Mouse (Mus musculus) brain, embryonic 14.5 days (tissue): ENCODE measurements at regions not wholly inside any gene's neighbourhood (a gene's known extent, or its start where the extent isn't known, plus 50 kb on each side); places are given as distances from the start of the nearest gene placed in this dataset.

Experiments
- DNase-seq: peaks from one replicate; pipeline ENCODE4 v3.0.0-alpha.2; 2011; ENCODE audit warnings: low read depth
- CTCF ChIP-seq: fragments of 200-500 bp; IDR thresholded peaks from 2 replicates; pipeline ENCODE4 v1.5.1; 2012; ENCODE audit warnings: inconsistent platforms, mild to moderate bottlenecking, moderate library complexity, borderline replicate concordance; ENCODE audit not compliant: insufficient read depth, insufficient read length; ENCODE audit errors: extremely low read depth
- POLR2A ChIP-seq: fragments of 200-500 bp; IDR thresholded peaks from 2 replicates; pipeline ENCODE4 v1.6.1; 2012; ENCODE audit warnings: mild to moderate bottlenecking, inconsistent platforms, borderline replicate concordance; ENCODE audit not compliant: poor library complexity, insufficient read depth, insufficient read length, severe bottlenecking; ENCODE audit errors: extremely low read depth

DNA sequence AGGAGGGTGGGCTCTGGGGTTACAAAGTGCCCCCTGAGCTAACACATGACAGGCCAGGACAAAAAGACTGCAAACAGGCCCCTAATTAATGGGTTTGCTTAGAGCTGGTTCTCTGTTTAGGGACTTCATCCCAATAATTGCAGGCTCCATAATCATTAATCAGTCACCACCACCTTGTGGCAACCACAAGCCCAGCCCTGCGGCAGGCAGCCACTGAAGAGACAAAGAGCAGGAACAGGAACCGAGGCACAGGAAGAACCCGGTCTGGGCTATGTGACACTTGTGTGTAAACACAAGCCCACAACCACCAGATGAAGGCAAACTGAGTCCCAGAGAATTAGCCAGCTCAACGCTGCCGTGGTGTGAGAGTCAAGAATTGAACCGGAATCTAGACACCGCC, 114.1 kb upstream of the Pkdcc start:
- DNase-seq: no peak
- no peak for TF ChIP-seq CTCF
- no peak for TF ChIP-seq POLR2A

DNA sequence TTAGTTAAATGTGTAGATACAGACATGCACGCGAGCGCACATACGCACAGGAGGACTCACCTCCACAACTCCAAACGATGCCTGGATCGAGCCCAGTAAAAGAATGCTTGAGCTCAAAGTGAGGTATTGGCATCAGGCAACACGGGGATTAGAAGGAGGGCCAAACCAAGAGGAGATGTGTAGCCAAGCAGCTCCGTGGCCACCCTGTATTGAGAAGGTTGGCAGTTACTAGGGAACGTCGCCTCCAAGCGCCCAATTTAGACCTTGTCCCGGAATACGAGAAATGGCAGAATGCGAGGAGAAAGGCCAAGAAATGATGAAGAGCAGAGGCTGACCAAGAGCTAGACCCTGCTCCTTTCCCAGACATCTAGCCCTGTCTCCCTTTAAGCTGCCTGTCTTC, 113.3 kb upstream of the Pkdcc start:
- TF ChIP-seq POLR2A (no peak), CTCF (no peak)
- DNase-seq: no peak

DNA sequence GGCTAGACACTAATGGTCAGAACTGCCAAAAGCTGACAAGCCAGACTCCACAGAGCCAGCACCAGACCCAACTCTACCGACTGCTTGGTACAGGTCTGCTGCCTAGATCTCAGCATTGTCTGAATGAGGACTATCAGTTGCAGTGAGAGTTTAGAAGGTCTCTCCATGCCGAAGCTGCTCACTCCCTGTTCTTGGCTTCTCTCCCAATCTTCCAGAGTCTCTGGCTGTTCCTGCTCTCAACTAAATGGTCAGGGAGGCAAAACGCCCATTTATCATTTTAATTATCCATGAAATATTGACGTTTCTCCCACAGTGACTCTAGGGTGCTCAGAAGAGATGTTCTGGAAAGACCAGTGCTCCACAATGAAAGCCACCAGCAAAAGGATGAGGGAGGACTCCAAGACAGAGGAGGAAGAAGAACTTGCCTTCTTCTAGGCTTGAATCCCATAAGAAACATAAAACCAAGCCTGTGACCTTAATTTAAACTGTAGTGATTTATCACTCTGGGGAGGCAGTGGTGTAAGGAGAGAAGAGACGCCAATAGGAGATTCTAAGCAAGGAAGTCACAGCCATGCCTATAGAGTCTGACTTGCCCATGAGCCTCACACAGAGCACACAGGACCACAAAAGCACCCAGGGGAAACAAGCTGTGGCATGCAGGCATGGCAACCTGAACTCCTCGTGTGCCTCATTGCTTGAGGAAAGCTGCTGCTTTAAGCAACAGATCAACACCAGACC, 112.2 kb upstream of the Pkdcc start:
- TF ChIP-seq POLR2A: no peak
- TF ChIP-seq CTCF: no peak

DNA sequence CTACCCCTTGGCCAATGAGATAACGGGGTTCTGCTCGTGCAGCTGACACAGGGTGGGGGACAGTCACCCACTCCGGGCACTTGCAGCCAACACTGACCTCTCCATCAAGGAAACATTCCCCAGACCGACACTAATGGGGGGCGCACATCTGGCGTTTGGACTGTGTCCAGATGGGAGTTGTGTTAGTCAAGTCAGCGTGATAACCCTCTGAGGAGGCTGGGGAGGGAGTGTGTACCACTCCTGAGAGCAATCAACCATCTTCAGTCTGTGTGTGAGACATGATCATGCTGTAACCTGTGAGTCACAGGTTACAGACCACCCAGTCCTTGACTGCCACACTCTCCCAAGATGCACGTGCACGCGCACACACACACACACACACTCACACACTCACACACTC, 106.9 kb upstream of the Pkdcc start:
- no peak for DNase-seq
- TF ChIP-seq CTCF: no peak
- TF ChIP-seq POLR2A: no peak

More for the DNA sequence above, 112.2 kb upstream of the Pkdcc start:
- no peak for DNase-seq

DNA sequence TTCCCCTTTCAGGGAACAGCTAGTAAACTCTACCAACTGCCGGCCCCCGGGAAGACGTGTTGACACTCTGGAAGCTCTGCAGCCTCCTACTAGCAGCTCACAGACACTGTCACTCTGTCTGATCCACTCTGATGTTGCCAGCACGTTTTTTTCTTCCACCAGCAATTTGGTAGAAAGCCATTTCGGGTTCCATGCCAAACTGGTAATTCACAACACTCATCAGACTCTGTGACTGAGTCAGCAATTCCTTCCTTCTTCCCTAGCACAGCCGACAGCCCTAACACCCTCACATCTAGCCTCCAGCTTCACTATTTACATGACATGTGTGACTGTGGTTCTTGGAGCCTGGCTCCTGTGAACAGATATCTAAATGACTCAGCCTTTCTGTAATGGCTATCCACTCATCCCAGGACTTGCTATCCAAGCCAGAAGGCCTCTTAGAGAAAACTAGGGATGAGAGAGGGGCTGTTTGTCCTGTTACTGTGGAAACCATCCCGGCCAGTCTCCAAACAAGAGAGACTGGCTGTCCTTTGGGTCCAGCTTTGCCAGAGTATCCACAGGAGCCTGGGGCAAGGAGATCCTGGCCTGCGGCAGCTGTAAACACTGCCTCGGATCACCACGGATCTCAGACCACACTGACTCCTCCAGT, 105.2 kb upstream of the Pkdcc start:
- TF ChIP-seq POLR2A (no peak), CTCF (no peak)
- peak; percentile 88 for DNase-seq

- TF ChIP-seq POLR2A (no peak), CTCF (no peak)
- DNase-seq: no peak
These were observed 104.5 kb upstream of the Pkdcc start for GRCm38 (mm10) chr17:83110556-83110955.

- no peak for DNase-seq
These were observed 99.9 kb upstream of the Pkdcc start for GRCm38 (mm10) chr17:83115146-83115545.

DNA sequence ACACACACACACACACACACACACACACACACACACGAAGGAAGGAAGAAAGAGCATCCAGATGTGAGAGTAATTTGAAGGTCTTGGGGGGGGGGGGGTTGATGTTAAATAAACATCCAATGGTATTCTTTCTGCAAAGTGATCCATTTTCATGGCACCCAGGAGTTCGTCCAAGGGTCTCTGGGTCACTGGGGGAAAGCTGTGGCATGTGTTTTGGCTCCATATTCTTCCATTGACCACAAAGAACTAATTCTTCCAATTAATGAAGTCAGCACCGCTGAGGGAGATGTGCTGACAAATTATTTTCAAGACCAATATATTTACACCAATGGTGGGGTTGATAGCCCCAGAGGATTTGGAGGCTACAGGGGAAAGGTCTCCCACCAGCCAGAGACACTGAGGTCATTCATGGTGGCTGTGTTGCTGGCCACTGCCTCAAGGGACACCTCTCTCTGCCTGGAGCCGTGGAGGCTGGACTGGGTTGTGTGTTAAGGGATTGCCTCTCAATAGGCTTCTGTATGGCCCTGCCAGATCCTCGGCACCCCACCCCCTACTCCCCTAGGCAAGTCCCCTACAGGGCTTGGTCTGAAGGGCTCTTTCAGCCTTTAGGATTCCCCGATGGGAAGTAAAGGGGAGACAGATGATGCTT, 99.1 kb upstream of the Pkdcc start:
- DNase-seq: no peak
- TF ChIP-seq CTCF (no peak), POLR2A (no peak)

More at GRCm38 (mm10) chr17:83115146-83115545, 99.9 kb upstream of the Pkdcc start:
- no peak for TF ChIP-seq CTCF
- TF ChIP-seq POLR2A: no peak

- peak; percentile 67 for DNase-seq
- TF ChIP-seq POLR2A: no peak
- no peak for TF ChIP-seq CTCF
These were observed 94.3 kb upstream of the Pkdcc start for GRCm38 (mm10) chr17:83120665-83121232.

- peak; percentile 87 for DNase-seq
- TF ChIP-seq POLR2A: no peak
- no peak for TF ChIP-seq CTCF
These were observed 92.4 kb upstream of the Pkdcc start for GRCm38 (mm10) chr17:83122525-83123280.

DNA sequence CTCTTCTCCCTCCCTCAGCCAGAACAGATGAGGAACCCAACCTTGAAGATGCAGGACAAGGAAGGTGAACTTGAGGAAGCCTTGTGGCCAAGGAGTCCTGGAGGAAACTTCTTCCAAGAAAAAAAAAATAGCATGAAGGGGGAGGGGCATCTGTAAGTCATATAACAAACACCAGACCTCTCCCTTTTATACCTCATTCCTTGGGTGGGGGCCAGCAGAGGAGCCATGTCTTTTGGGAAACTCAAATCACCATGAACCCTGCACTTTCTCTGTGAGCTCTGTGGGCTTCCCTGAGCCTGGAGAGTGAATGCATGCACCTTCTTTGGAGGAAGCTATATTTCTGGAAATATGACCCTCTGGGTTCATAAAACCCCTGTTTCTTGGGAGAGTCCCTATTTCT, 90.0 kb upstream of the Pkdcc start:
- TF ChIP-seq CTCF: no peak
- no peak for TF ChIP-seq POLR2A
- DNase-seq: no peak

GRCm38 (mm10) chr17:83127842-83128241, 87.2 kb upstream of the Pkdcc start:
- DNase-seq: peak; percentile 68
- no peak for TF ChIP-seq POLR2A
- TF ChIP-seq CTCF: no peak
